Mouse (Mus musculus) CH12.LX (cell line): ENCODE results near the gene Aida. TPM values are rescaled to one million over a fixed set of nuclear protein-coding genes. Genes with fewer than 3 reads are reported as not detected.
A peak's percentile ranks its signal among the peaks of the same experiment; 100 is the strongest.

ENCODE experiments used
- DNase-seq: peaks from one replicate; pipeline ENCODE4 v3.0.0-alpha.2; 2013; ENCODE audit errors: extremely low read depth
- H3K27ac ChIP-seq: 2 replicates; pipeline ENCODE4 v1.5.1; 2012; ENCODE audit warnings: low read depth, mild to moderate bottlenecking, control low read depth, moderate library complexity; ENCODE audit not compliant: insufficient read depth
- H3K27me3 ChIP-seq: replicated peaks from 2 replicates; pipeline ENCODE3; 2012; ENCODE audit warnings: inconsistent platforms
- H3K36me3 ChIP-seq, 2 experiments: replicated peaks in 1 of 2; 2 replicates each; pipeline versions ENCODE3 to v1.6.1; 2012; ENCODE audit warnings: inconsistent platforms in 1 of 2, low read length in 1 of 2, mild to moderate bottlenecking in 1 of 2, mixed read lengths in 1 of 2, moderate library complexity in 1 of 2; ENCODE audit not compliant: control insufficient read depth in 1 of 2, insufficient read depth in 1 of 2
- H3K4me1 ChIP-seq, 2 experiments: 2 replicates each; pipeline ENCODE4 v1.6.1; 2012; ENCODE audit warnings: inconsistent platforms in 1 of 2, moderate library complexity in 1 of 2; ENCODE audit not compliant: insufficient read depth in 2 of 2, control insufficient read depth in 1 of 2
- H3K4me2 ChIP-seq: 2 replicates; pipeline ENCODE4 v1.6.1; 2012; ENCODE audit warnings: low read depth, mild to moderate bottlenecking, control low read depth; ENCODE audit not compliant: poor library complexity, insufficient read depth, severe bottlenecking
- H3K4me3 ChIP-seq, 3 experiments: fragments of 150-350 bp in 1 of 3; sonication (generic) in 1 of 3; replicated peaks in 1 of 3; 2 replicates each; pipeline versions ENCODE3 to v1.5.1; 2011 to 2012; ENCODE audit warnings: low read depth in 2 of 3, low read length in 2 of 3, mild to moderate bottlenecking in 2 of 3, moderate library complexity in 2 of 3, control low read depth in 1 of 3, improper control_type of control experiment in 1 of 3, inconsistent platforms in 1 of 3, mixed read lengths in 1 of 3; ENCODE audit not compliant: poor library complexity in 1 of 3
- H3K79me2 ChIP-seq: replicated peaks from 2 replicates; pipeline ENCODE4 v1.6.1; 2012; ENCODE audit warnings: mild to moderate bottlenecking, moderate library complexity; ENCODE audit not compliant: control insufficient read depth, poor library complexity, insufficient read depth, severe bottlenecking; ENCODE audit errors: extremely low read depth
- H3K9ac ChIP-seq: 2 replicates; pipeline ENCODE4 v1.6.1; 2012; ENCODE audit warnings: low read depth, mild to moderate bottlenecking, control low read depth, moderate library complexity; ENCODE audit not compliant: insufficient read depth
- H3K9me3 ChIP-seq: replicated peaks from 2 replicates; pipeline ENCODE3; 2012; ENCODE audit warnings: low read length, inconsistent platforms, mixed read lengths
- BHLHE40 ChIP-seq: IDR thresholded peaks from 2 replicates; pipeline ENCODE4 v1.6.1; 2011; ENCODE audit warnings: mild to moderate bottlenecking, low read depth, low read length, improper control_type of control experiment
- CHD1 ChIP-seq: IDR thresholded peaks from 2 replicates; pipeline ENCODE4 v1.6.1; 2012; ENCODE audit warnings: low read depth, low read length, improper control_type of control experiment, inconsistent platforms
- CHD2 ChIP-seq: IDR thresholded peaks from 2 replicates; pipeline ENCODE4 v1.6.1; 2011; ENCODE audit warnings: low read length, improper control_type of control experiment
- CTCF ChIP-seq, 2 experiments: IDR thresholded peaks in 1 of 2; conservative IDR thresholded peaks in 1 of 2; 2 replicates each; pipeline ENCODE4 v1.5.1; 2011 to 2012; ENCODE audit warnings: low read depth in 2 of 2, low read length in 2 of 2, improper control_type of control experiment in 1 of 2, inconsistent platforms in 1 of 2, mild to moderate bottlenecking in 1 of 2, moderate library complexity in 1 of 2
- E2F4 ChIP-seq: IDR thresholded peaks from 2 replicates; pipeline ENCODE4 v1.6.1; 2011; ENCODE audit warnings: low read depth, low read length, improper control_type of control experiment; ENCODE audit not compliant: insufficient replicate concordance
- ELF1 ChIP-seq: IDR thresholded peaks from 2 replicates; pipeline ENCODE4 v1.6.1; 2014; ENCODE audit warnings: low read depth, mild to moderate bottlenecking, inconsistent platforms, low read length, improper control_type of control experiment
- EP300 ChIP-seq: IDR thresholded peaks from 2 replicates; pipeline ENCODE4 v1.6.1; 2011; ENCODE audit warnings: low read length, improper control_type of control experiment
- ETS1 ChIP-seq: conservative IDR thresholded peaks from 2 replicates; pipeline ENCODE4 v1.6.1; 2012; ENCODE audit warnings: low read depth, mild to moderate bottlenecking, inconsistent platforms, low read length, improper control_type of control experiment, moderate library complexity
- GABPA ChIP-seq: IDR thresholded peaks from 2 replicates; pipeline ENCODE4 v1.6.1; 2012; ENCODE audit warnings: low read depth, low read length, improper control_type of control experiment, inconsistent platforms; ENCODE audit not compliant: insufficient replicate concordance
- HCFC1 ChIP-seq: IDR thresholded peaks from 2 replicates; pipeline ENCODE4 v1.6.1; 2012; ENCODE audit warnings: low read depth, mild to moderate bottlenecking, inconsistent platforms, low read length, improper control_type of control experiment
- IRF4 ChIP-seq: IDR thresholded peaks from 2 replicates; pipeline ENCODE4 v1.6.1; 2014; ENCODE audit warnings: low read depth, mild to moderate bottlenecking, inconsistent platforms, low read length, improper control_type of control experiment
- JUN ChIP-seq: IDR thresholded peaks from 2 replicates; pipeline ENCODE4 v1.6.1; 2011; ENCODE audit warnings: low read depth, mild to moderate bottlenecking, low read length, improper control_type of control experiment, moderate library complexity; ENCODE audit not compliant: insufficient read depth
- JUND ChIP-seq: conservative IDR thresholded peaks from 2 replicates; pipeline ENCODE4 v1.6.1; 2011; ENCODE audit warnings: low read depth, low read length, improper control_type of control experiment
- KAT2A ChIP-seq: IDR thresholded peaks from 2 replicates; pipeline ENCODE4 v1.6.1; 2012; ENCODE audit warnings: low read length, improper control_type of control experiment, inconsistent platforms; ENCODE audit not compliant: insufficient replicate concordance
- MAFK ChIP-seq: IDR thresholded peaks from 2 replicates; pipeline ENCODE4 v1.6.1; 2011; ENCODE audit warnings: low read length, improper control_type of control experiment; ENCODE audit not compliant: insufficient replicate concordance
- MAX ChIP-seq: IDR thresholded peaks from 2 replicates; pipeline ENCODE4 v1.6.1; 2011; ENCODE audit warnings: low read length, improper control_type of control experiment
- MAZ ChIP-seq: IDR thresholded peaks from 2 replicates; pipeline ENCODE4 v1.6.1; 2012; ENCODE audit warnings: low read depth, mild to moderate bottlenecking, inconsistent platforms, low read length, improper control_type of control experiment, moderate library complexity
- MEF2A ChIP-seq: IDR thresholded peaks from 2 replicates; pipeline ENCODE4 v1.6.1; 2014; ENCODE audit warnings: low read depth, mild to moderate bottlenecking, inconsistent platforms, low read length, improper control_type of control experiment, borderline replicate concordance
- MXI1 ChIP-seq: IDR thresholded peaks from 2 replicates; pipeline ENCODE4 v1.6.1; 2011; ENCODE audit warnings: mild to moderate bottlenecking, low read depth, low read length, improper control_type of control experiment
- MYC ChIP-seq: IDR thresholded peaks from 2 replicates; pipeline ENCODE4 v1.6.1; 2011; ENCODE audit warnings: low read depth, mild to moderate bottlenecking, improper control_type of control experiment, low read length
- NELFE ChIP-seq: IDR thresholded peaks from 2 replicates; pipeline ENCODE4 v1.6.1; 2011; ENCODE audit warnings: low read depth, low read length, improper control_type of control experiment
- NRF1 ChIP-seq: IDR thresholded peaks from 2 replicates; pipeline ENCODE4 v1.6.1; 2014; ENCODE audit warnings: low read depth, mild to moderate bottlenecking, inconsistent platforms, low read length, improper control_type of control experiment, moderate library complexity
- PAX5 ChIP-seq: IDR thresholded peaks from 2 replicates; pipeline ENCODE4 v1.6.1; 2012; ENCODE audit warnings: low read length, inconsistent platforms, mixed read lengths
- POLR2A ChIP-seq: IDR thresholded peaks from 2 replicates; pipeline ENCODE4 v1.6.1; 2011; ENCODE audit warnings: low read depth, mild to moderate bottlenecking, improper control_type of control experiment, low read length
- POLR2AphosphoS2 ChIP-seq: IDR thresholded peaks from 2 replicates; pipeline ENCODE4 v1.6.1; 2011; ENCODE audit warnings: low read depth, low read length, improper control_type of control experiment
- RAD21 ChIP-seq: IDR thresholded peaks from 2 replicates; pipeline ENCODE4 v1.6.1; 2011; ENCODE audit warnings: low read depth, mild to moderate bottlenecking, low read length, improper control_type of control experiment, moderate library complexity
- RCOR1 ChIP-seq: conservative IDR thresholded peaks from 2 replicates; pipeline ENCODE4 v1.6.1; 2012; ENCODE audit warnings: low read depth, mild to moderate bottlenecking, inconsistent platforms, low read length, improper control_type of control experiment
- SIN3A ChIP-seq: IDR thresholded peaks from 2 replicates; pipeline ENCODE4 v1.6.1; 2012; ENCODE audit warnings: low read length, improper control_type of control experiment, inconsistent platforms
- SMC3 ChIP-seq: IDR thresholded peaks from 2 replicates; pipeline ENCODE4 v1.6.1; 2011; ENCODE audit warnings: low read depth, low read length, improper control_type of control experiment
- TBP ChIP-seq: conservative IDR thresholded peaks from 2 replicates; pipeline ENCODE4 v1.6.1; 2011; ENCODE audit warnings: low read depth, low read length, improper control_type of control experiment
- TCF12 ChIP-seq: IDR thresholded peaks from 2 replicates; pipeline ENCODE4 v1.6.1; 2014; ENCODE audit warnings: low read depth, mild to moderate bottlenecking, inconsistent platforms, low read length, improper control_type of control experiment
- UBTF ChIP-seq: IDR thresholded peaks from 2 replicates; pipeline ENCODE4 v1.6.1; 2012; ENCODE audit warnings: low read depth, mild to moderate bottlenecking, inconsistent platforms, low read length, improper control_type of control experiment, moderate library complexity
- USF1 ChIP-seq: IDR thresholded peaks from 2 replicates; pipeline ENCODE4 v1.6.1; 2014; ENCODE audit warnings: low read depth, mild to moderate bottlenecking, inconsistent platforms, low read length, improper control_type of control experiment
- USF2 ChIP-seq: conservative IDR thresholded peaks from 2 replicates; pipeline ENCODE4 v1.6.1; 2011; ENCODE audit warnings: low read depth, low read length, improper control_type of control experiment
- ZC3H11A ChIP-seq: IDR thresholded peaks from 2 replicates; pipeline ENCODE4 v1.6.1; 2012; ENCODE audit warnings: low read depth, mild to moderate bottlenecking, inconsistent platforms, low read length, improper control_type of control experiment
- ZKSCAN1 ChIP-seq: IDR thresholded peaks from 2 replicates; pipeline ENCODE4 v1.6.1; 2012; ENCODE audit warnings: low read depth, inconsistent platforms, low read length, improper control_type of control experiment, borderline replicate concordance
- ZMIZ1 ChIP-seq: IDR thresholded peaks from 2 replicates; pipeline ENCODE4 v1.6.1; 2012; ENCODE audit warnings: low read depth, mild to moderate bottlenecking, inconsistent platforms, low read length, improper control_type of control experiment
- ZNF384 ChIP-seq: IDR thresholded peaks from 2 replicates; pipeline ENCODE4 v1.6.1; 2012; ENCODE audit warnings: low read depth, low read length, improper control_type of control experiment, inconsistent platforms
- dilution Hi-C: fragments of 300-500 bp; cut with MboI; formaldehyde crosslinking; loops from 2 replicates; pipeline ENCODE4 v1.14.3; 2020; ENCODE audit warnings: low sequenced_read_pairs; ENCODE audit not compliant: extremely low pct_unique_long_range_greater_than_20kb, extremely low pct_ligation_motif_present
- in situ Hi-C: fragments of 300-500 bp; cut with MboI; formaldehyde crosslinking; loops from 3 replicates; pipeline ENCODE4 v1.14.3; 2019; ENCODE audit warnings: low sequenced_read_pairs, low pct_ligation_motif_present, low pct_unique_long_range_greater_than_20kb, mixed read lengths
- polyA plus RNA-seq: library from polyadenylated mRNA; unstranded; fragments of >175 nt; gene quantifications from 2 replicates; pipeline ENCODE4 v1.2.1, GENCODE M21; 2012; ENCODE audit warnings: low read depth; ENCODE audit not compliant: insufficient read length
- total RNA-seq, 2 experiments: library from RNA; depleted of rRNA; stranded (reverse); fragments of 300-350 nt in 1 of 2; fragments of >200 nt in 1 of 2; gene quantifications; 2 replicates each; pipeline ENCODE4 v1.2.3; 2012 to 2014

Gene Aida
- total and polyA plus RNA-seq, 3 experiments = 11.0 to 45.2 (median 32.8) TPM

GRCm38 (mm10) chr1:183297886-183298489 lies 1.6 kb downstream of the Aida start:
- DNase-seq = peak; percentile 55
- H3K4me1 ChIP-seq = peaks cover 0 to 5% of the 10 kb centered on the region in 2 experiments; a peak in 1 of 4 replicates
- H3K27me3 ChIP-seq = no peaks in the 10 kb centered on the region
- peak overlapping the region; percentile 61 to 96 (median 64) for H3K4me3 ChIP-seq
- peaks cover 11 to 14% of the 10 kb centered on the region in 2 experiments for H3K36me3 ChIP-seq
- peak overlapping the region; percentile 58 for H3K9ac ChIP-seq
- dilution Hi-C loops (no loop called here), in situ Hi-C loops (no loop called here)
- TF ChIP-seq POLR2AphosphoS2 = no peak
- TF ChIP-seq MAZ = no peak
- no peak for TF ChIP-seq PAX5
- no peak for TF ChIP-seq RCOR1
- TF ChIP-seq UBTF = no peak
- no peak for TF ChIP-seq TBP
- no peak for TF ChIP-seq IRF4
- TF ChIP-seq SMC3 = no peak
- TF ChIP-seq MAFK = no peak
- TF ChIP-seq HCFC1 = no peak
- TF ChIP-seq MYC = no peak; the same call in 1 of the 2 replicates
- TF ChIP-seq TCF12 = no peak
- 0 out of 2 replicates have a peak, but pooled peaks have one; percentile 34 for TF ChIP-seq MEF2A
- TF ChIP-seq CHD1 = no peak
- TF ChIP-seq E2F4 = no peak
- TF ChIP-seq NELFE = peak; percentile 29; the same call in 1 of the 2 replicates
- TF ChIP-seq NRF1 = no peak
- no peak for TF ChIP-seq USF2
- no peak for TF ChIP-seq CHD2
- TF ChIP-seq KAT2A = no peak
- no peak for TF ChIP-seq ELF1
- no peak for TF ChIP-seq ETS1
- no peak for TF ChIP-seq ZC3H11A
- no peak; the same call in 1 of the 2 replicates for TF ChIP-seq MXI1
- no peak for TF ChIP-seq EP300
- no peak for TF ChIP-seq JUND
- TF ChIP-seq RAD21 = no peak
- TF ChIP-seq JUN = no peak
- no peak for TF ChIP-seq BHLHE40
- no peak for TF ChIP-seq USF1
- TF ChIP-seq ZMIZ1 = peak; percentile 61; the same call in 1 of the 2 replicates
- no peak for TF ChIP-seq ZKSCAN1
- no peak; the same call in 1 of the 2 replicates for TF ChIP-seq MAX
- peak; percentile 82 for TF ChIP-seq SIN3A
- peak; percentile 44; the same call in 1 of the 2 replicates for TF ChIP-seq POLR2A
- no peak for TF ChIP-seq CTCF (conservative IDR thresholded peaks at IDR 0.05 in 1 of 2, IDR thresholded peaks at IDR 0.05 in 1 of 2; ENCODE audit: low read depth in 2 of 2, low read length in 2 of 2)
- no peak for TF ChIP-seq ZNF384
- TF ChIP-seq GABPA = no peak
- peak overlapping the region; percentile 30; the same call in 1 of the 2 replicates for H3K27ac ChIP-seq
- peak overlapping the region; percentile 39 for H3K4me2 ChIP-seq
- H3K79me2 ChIP-seq = peaks cover 22% of the 10 kb centered on the region
- no peaks in the 10 kb centered on the region for H3K9me3 ChIP-seq
